Mouse (Mus musculus): ENCODE measurements at regions not wholly inside any gene's neighbourhood (a gene's known extent, or its start where the extent isn't known, plus 50 kb on each side); places are given as distances from the start of the nearest gene placed in this dataset.

DNA sequence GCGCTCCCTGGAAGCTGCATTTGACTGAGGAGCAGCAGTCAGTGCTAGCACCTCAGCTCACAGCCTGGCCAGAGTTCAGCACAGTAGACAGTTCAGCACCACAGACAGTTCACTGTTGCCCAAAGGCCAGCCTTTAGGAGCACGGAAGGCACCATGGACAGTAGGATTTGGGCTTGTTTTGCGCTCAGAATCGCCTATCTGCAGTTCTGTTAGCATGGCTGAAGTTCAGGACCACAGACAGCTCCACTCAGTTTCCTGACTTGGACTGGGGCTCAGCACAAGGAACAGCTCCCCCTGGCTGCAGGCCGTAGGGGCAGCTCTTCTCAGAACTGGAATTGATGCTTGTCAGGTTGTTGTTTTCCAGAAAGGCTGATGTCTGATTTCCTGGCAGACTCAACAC is 313.6 kb downstream of the Tcerg1l start:
- no peak for TF ChIP-seq GATA1 (IDR thresholded peaks at IDR 0.05; ENCODE audit: low read length)
- no peak for TF ChIP-seq TAL1 (IDR thresholded peaks at IDR 0.05; ENCODE audit: low read length)
